Mouse (Mus musculus) stomach, postnatal 0 days (tissue): ENCODE measurements at regions not wholly inside any gene's neighbourhood (a gene's known extent, or its start where the extent isn't known, plus 50 kb on each side); places are given as distances from the start of the nearest gene placed in this dataset.

Source experiments
- ATAC-seq: fragments of 200-750 bp; cut with Nextera tagmentation; 2 replicates; pipeline ENCODE4 v1.8.0; 2017; ENCODE audit not compliant: low FRiP score, low TSS enrichment
- DNase-seq: peaks from one replicate; pipeline ENCODE4 v3.0.0-alpha.2; 2016; ENCODE audit warnings: low spot score
- H3K27ac ChIP-seq: fragments of 300-500 bp; sonication (generic); replicated peaks from 2 replicates; pipeline ENCODE4 v1.5.1; 2014; ENCODE audit warnings: mild to moderate bottlenecking, control low read depth
- H3K27me3 ChIP-seq: fragments of 300-500 bp; sonication (generic); 2 replicates; pipeline ENCODE4 v1.6.1; 2014; ENCODE audit warnings: low read length; ENCODE audit not compliant: control insufficient read depth, insufficient read depth
- H3K36me3 ChIP-seq: fragments of 300-500 bp; sonication (generic); 2 replicates; pipeline ENCODE4 v1.6.1; 2014; ENCODE audit warnings: low read length, mixed read lengths; ENCODE audit not compliant: control insufficient read depth, insufficient read depth
- H3K4me1 ChIP-seq: fragments of 300-500 bp; sonication (generic); replicated peaks from 2 replicates; pipeline ENCODE4 v1.6.1; 2014; ENCODE audit warnings: antibody characterized with exemption; ENCODE audit not compliant: control insufficient read depth, insufficient read depth
- H3K4me2 ChIP-seq: fragments of 300-500 bp; sonication (generic); replicated peaks from 2 replicates; pipeline ENCODE4 v1.6.1; 2014; ENCODE audit warnings: low read depth, mild to moderate bottlenecking, control low read depth, moderate library complexity
- H3K4me3 ChIP-seq: fragments of 300-500 bp; sonication (generic); 2 replicates; pipeline ENCODE4 v1.5.1; 2014; ENCODE audit warnings: low read depth, low read length, control low read depth
- H3K9ac ChIP-seq: fragments of 300-500 bp; sonication (generic); 2 replicates; pipeline ENCODE4 v1.6.1; 2014; ENCODE audit warnings: mild to moderate bottlenecking, low read length, control low read depth, mixed read lengths
- H3K9me3 ChIP-seq: fragments of 300-500 bp; sonication (generic); 2 replicates; pipeline ENCODE4 v1.6.1; 2016; ENCODE audit warnings: low read length; ENCODE audit not compliant: control insufficient read depth
- CTCF ChIP-seq: IDR thresholded peaks from 2 replicates; pipeline ENCODE4 v1.5.1; 2016; ENCODE audit warnings: antibody characterized with exemption, low read depth, mild to moderate bottlenecking, moderate library complexity
- EP300 ChIP-seq: optimal IDR thresholded peaks from 2 replicates; pipeline ENCODE3; 2016; ENCODE audit warnings: antibody characterized with exemption
- WGBS: fragments of 180-500 bp; shearing (Covaris S2); extraction: QIAGEN DNeasy Blood & Tissue Kit; methylation state at CpG from one replicate; pipeline ENCODE4 v1.1.7; 2014; 5-methylcytosine and 5-hydroxymethylcytosine counted together

- Histone ChIP-seq H3K4me1 (no peaks in the 10 kb centered on the region), H3K27ac (no peak overlapping the region), H3K4me2 (no peak overlapping the region), H3K9ac (no peak overlapping the region), H3K36me3 (no peaks in the 10 kb centered on the region), H3K9me3 (no peaks in the 10 kb centered on the region), H3K27me3 (no peaks in the 10 kb centered on the region), H3K4me3 (no peak overlapping the region)
- WGBS: 67% methylated on average over 2 of the region's 2 CpGs
- no peak for ATAC-seq
- no peak for DNase-seq
- no peak for TF ChIP-seq EP300
- no peak for TF ChIP-seq CTCF
These were observed 59.3 kb upstream of the Nox4 start for GRCm38 (mm10) chr7:87186443-87187153.

DNA sequence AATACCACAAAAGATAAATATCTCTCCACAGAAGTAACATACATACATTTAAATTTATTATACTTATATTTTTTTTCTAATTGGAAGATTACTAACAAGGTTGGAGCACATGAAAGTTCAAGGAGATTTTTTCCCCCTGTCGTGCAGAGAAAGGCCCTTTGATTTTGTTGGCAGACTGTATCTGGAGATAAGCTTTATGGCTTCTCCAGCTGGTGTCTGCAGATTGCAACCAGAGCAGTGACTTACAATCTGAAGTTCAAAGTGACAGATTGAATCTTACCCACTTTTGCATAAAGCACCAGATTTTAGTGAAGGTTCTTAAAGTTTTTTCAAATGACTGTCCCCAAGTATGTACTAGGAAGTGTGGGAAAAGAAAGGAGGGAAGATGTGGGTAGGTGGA lies 50.2 kb upstream of the Nox4 start:
- WGBS: 28% methylated on average over 1 of the region's 1 CpGs
- TF ChIP-seq EP300 (no peak), CTCF (no peak)

More for the DNA sequence above, 50.2 kb upstream of the Nox4 start:
- no peak overlapping the region for H3K4me3 ChIP-seq
- DNase-seq: no peak
- H3K9me3 ChIP-seq: no peaks in the 10 kb centered on the region
- no peak overlapping the region for H3K27ac ChIP-seq
- H3K4me1 ChIP-seq: no peaks in the 10 kb centered on the region
- no peak overlapping the region for H3K9ac ChIP-seq
- no peaks in the 10 kb centered on the region for H3K36me3 ChIP-seq
- H3K4me2 ChIP-seq: no peak overlapping the region
- ATAC-seq: no peak
- no peaks in the 10 kb centered on the region for H3K27me3 ChIP-seq
